Mouse (Mus musculus): Measurements from ENCODE around the gene Bag3.

DNA sequence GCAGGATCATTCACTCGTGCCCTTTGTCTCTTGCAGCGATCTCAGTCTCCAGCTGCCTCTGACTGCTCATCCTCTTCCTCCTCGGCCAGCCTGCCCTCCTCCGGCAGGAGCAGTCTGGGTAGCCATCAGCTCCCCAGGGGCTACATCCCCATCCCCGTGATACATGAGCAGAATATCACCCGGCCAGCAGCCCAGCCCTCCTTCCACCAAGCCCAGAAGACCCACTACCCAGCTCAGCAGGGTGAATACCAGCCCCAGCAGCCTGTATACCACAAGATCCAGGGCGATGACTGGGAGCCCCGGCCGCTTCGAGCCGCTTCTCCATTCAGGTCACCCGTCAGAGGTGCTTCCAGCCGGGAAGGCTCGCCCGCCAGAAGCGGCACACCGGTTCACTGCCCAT is 18.4 kb downstream of the Bag3 start:
- TF ChIP-seq CTCF (conservative IDR thresholded peaks at IDR 0.05; ENCODE audit: insufficient read depth, insufficient read length, low read depth, low read length) (no peak), POLR2A (IDR thresholded peaks at IDR 0.05; ENCODE audit: low read depth, low read length) (no peak)
